Mouse (Mus musculus): ENCODE results near the gene Gfod2.

The Gfod2 gene

GRCm38 (mm10) chr8:105768485-105769257, 10.2 kb upstream of the Gfod2 start:
- no peak for DNase-seq (ENCODE audit: low read depth, low spot score)

GRCm38 (mm10) chr8:105757796-105758276, 628 bp downstream of the Gfod2 start:
- DNase-seq (ENCODE audit: low read depth, low spot score) = peak; percentile 8

GRCm38 (mm10) chr8:105754688-105755087, 3.8 kb downstream of the Gfod2 start:
- DNase-seq (ENCODE audit: low read depth, low spot score) = no peak

GRCm38 (mm10) chr8:105753916-105754315, 4.5 kb downstream of the Gfod2 start:
- DNase-seq (ENCODE audit: low read depth, low spot score) = no peak

GRCm38 (mm10) chr8:105750606-105751005, 7.9 kb downstream of the Gfod2 start:
- DNase-seq (ENCODE audit: low read depth, low spot score) = peak; percentile 9

GRCm38 (mm10) chr8:105743301-105743700, 15.2 kb downstream of the Gfod2 start:
- no peak for DNase-seq (ENCODE audit: low read depth, low spot score)

- DNase-seq (ENCODE audit: low read depth, low spot score) = no peak
Observed at GRCm38 (mm10) chr8:105739216-105739615, 19.2 kb downstream of the Gfod2 start.

- no peak for DNase-seq (ENCODE audit: low read depth, low spot score)
Observed at GRCm38 (mm10) chr8:105732186-105732585, 26.3 kb downstream of the Gfod2 start.

- no peak for DNase-seq (ENCODE audit: low read depth, low spot score)
Observed at GRCm38 (mm10) chr8:105727397-105728124, 30.9 kb downstream of the Gfod2 start.

GRCm38 (mm10) chr8:105725726-105726125, 32.7 kb downstream of the Gfod2 start:
- DNase-seq (ENCODE audit: low read depth, low spot score) = no peak

- no peak for DNase-seq (ENCODE audit: low read depth, low spot score)
Observed at GRCm38 (mm10) chr8:105722861-105723260, 35.6 kb downstream of the Gfod2 start.

GRCm38 (mm10) chr8:105719637-105720036, 38.8 kb downstream of the Gfod2 start:
- DNase-seq (ENCODE audit: low read depth, low spot score) = no peak

GRCm38 (mm10) chr8:105716302-105716945, 42.0 kb downstream of the Gfod2 start:
- DNase-seq (ENCODE audit: low read depth, low spot score) = no peak

- no peak for DNase-seq (ENCODE audit: low read depth, low spot score)
Observed at GRCm38 (mm10) chr8:105715042-105715441, 43.4 kb downstream of the Gfod2 start.

GRCm38 (mm10) chr8:105714139-105714538, 44.3 kb downstream of the Gfod2 start:
- peak; percentile 85 for DNase-seq (ENCODE audit: low read depth, low spot score)

- no peak for DNase-seq (ENCODE audit: low read depth, low spot score)
Observed at GRCm38 (mm10) chr8:105712286-105712685, 46.2 kb downstream of the Gfod2 start.

GRCm38 (mm10) chr8:105709317-105709716, 49.1 kb downstream of the Gfod2 start:
- no peak for DNase-seq (ENCODE audit: low read depth, low spot score)

GRCm38 (mm10) chr8:105708675-105709074, 49.8 kb downstream of the Gfod2 start:
- DNase-seq (ENCODE audit: low read depth, low spot score) = no peak

GRCm38 (mm10) chr8:105707498-105708403, 50.7 kb downstream of the Gfod2 start, which contains the start of the genes 4933405L10Rik and Enkd1:
TSS of gene 4933405L10Rik (plus strand) at chr8:105707655.
TSS of gene Enkd1 (minus strand) at chr8:105708210.
- DNase-seq (ENCODE audit: low read depth, low spot score) = peak; percentile 92

- DNase-seq (ENCODE audit: low read depth, low spot score) = no peak
Observed at GRCm38 (mm10) chr8:105706426-105706825, 52.0 kb downstream of the Gfod2 start.

GRCm38 (mm10) chr8:105704955-105705354, 53.5 kb downstream of the Gfod2 start:
- DNase-seq (ENCODE audit: low read depth, low spot score) = no peak
